Mouse (Mus musculus) G1E (cell line): Measurements from ENCODE around the gene Cggbp1.

Source experiments
- CTCF ChIP-seq: IDR thresholded peaks from 2 replicates; pipeline ENCODE4 v1.5.1; 2012; ENCODE audit warnings: low read depth, low read length, inconsistent platforms, mixed read lengths
- GATA1 ChIP-seq: IDR thresholded peaks from 2 replicates; pipeline ENCODE4 v1.6.1; 2012; ENCODE audit warnings: borderline replicate concordance, low read length, inconsistent platforms, mixed read lengths
- POLR2AphosphoS5 ChIP-seq: IDR thresholded peaks from 2 replicates; pipeline ENCODE4 v1.6.1; 2012; ENCODE audit warnings: low read depth, low read length, inconsistent platforms; ENCODE audit not compliant: insufficient replicate concordance

DNA sequence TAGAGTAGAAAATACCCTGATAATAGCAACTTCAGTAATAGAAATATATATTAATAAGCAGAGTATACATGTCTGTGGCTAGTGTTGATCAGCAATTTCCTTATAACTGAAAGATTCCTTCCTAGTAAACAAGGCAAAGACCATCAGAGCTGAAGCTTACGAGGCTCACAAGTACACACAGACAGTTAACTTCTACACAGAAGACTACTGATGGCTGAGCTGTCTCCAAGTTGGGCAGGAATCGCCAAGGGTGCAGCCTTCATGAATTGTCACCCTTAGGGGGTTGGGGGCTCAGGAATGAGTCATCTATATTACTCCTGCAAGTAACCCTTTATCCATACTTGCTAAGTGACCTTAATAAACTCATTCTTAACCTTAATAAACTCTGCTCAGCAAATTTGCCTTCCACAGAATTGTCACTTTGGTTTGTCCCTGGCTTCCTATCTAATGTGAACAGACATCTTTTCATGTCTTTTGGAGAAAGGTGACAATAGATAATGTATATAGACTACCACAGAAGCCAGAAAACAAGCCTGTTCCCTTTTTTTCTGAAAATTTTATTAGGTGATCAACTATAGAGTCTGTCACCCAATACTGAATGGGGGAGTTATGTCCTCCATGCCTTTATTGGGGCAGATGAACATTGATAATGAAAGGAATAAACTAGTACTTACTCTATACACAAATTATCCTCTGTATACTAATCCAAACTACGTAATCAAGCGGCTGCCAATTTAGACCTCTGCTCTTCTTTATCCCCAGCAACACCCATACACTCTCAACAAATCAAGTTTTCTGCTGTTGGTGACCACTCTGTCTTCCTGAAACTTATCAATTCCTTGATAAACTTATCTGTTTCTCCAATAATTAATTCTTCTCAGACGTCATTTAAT is 10.1 kb upstream of the Cggbp1 start:
- TF ChIP-seq CTCF = no peak
- TF ChIP-seq POLR2AphosphoS5 = no peak
- no peak for TF ChIP-seq GATA1
